Mouse (Mus musculus) CD4-positive, CD25-positive, alpha-beta regulatory T cell, adult 4 months (primary cell): ENCODE results near the gene Gm27029. TPM values are rescaled to one million over a fixed set of nuclear protein-coding genes. Genes with fewer than 3 reads are reported as not detected.
"Not testable (repeated sequence)": the region's sequence is repeated elsewhere in the genome, so short reads cannot be mapped to it uniquely, and the experiment has no call there.

Experiments used
- ATAC-seq: one replicate; pipeline ENCODE4 v1.8.0; 2017
- polyA plus RNA-seq, 2 experiments: library from polyadenylated mRNA; unstranded; fragments of 100-300 nt; shearing (Covaris generic); gene quantifications; one replicate each; pipeline ENCODE4 v1.2.1; 2017

The Gm27029 gene
- 1 to 10 TPM; 1.3 to 1.8 TPM for polyA plus RNA-seq

DNA sequence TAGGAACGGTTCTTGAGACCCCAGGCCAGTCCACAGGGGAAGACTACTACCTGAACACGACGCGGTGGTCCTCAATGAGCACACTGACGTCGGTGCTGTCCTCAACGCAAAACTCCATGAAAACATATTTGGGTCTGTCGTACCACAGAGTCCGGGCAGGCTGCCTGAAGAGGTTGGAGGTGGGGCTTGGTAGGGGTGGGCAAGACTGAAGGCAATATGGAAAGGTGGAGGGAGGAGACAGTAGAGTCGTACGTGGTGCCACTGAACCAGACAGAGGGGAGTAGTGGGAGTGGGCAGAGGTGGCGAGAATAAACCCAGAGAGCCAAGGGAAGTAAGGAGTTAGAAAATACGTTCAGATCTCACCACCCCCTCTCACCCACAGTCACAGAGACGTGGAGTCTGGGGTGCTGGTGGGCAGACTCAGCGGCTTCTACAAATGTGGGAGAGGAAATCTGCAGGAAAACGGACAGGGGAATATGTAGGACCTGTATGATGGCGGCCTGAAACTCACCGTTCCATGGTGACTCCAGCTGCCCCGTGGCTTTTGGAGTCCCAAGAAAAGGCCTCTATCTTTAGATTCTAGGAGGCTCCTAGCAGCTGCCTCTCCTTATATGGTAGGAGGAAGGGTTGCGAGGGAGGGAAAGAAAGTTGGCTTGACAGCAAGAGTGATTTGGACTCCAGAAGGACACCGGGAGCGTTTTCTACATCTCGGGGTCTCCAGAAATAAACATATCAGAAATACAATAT lies at the start of gene Gm27029:
Gm27029 (minus strand) TSS at position 692 of the 747 bp plus-strand sequence.
- peak; percentile 5 for ATAC-seq

DNA sequence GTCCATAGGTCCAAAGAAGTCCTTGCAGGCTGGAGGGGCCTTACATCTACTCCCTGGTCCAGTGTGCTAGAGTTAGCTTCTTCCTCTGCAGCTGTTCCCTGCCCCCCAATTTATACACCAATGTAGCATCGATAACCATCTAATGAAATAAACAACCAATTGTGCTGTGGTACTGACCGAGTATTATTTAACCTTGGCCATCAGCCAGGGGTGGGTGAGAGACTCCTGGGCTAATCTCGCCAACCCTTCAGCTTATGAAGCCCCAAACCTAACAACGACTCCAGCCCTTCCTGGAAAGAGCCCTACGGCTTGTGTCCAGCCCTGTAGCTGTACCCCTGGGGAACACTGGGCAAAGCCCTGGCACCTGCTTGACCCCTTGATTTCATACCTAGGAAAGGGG lies 49.7 kb upstream of the Gm27029 start:
- ATAC-seq: no peak

DNA sequence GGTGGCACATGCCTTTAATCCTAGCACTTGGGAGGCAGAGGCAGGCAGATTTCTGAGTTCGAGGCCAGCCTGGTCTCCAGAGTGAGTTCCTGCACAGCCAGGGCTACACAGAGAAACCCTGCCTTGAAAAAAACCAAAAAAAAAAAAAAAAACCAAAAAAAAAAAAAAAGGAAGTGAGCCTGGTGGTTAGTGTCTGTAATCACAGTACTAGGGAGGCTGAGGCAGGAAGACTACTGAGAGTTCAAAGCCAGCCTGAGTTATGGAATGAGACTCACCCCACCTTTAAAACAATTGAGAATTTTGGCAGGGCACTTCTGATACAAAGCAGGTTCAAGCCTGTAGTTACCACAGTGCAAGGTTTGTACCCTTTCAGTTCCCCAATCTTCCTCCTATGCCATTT lies 49.1 kb upstream of the Gm27029 start:
- ATAC-seq: not testable (repeated sequence)

- no peak for ATAC-seq
Observed at GRCm38 (mm10) chr11:101472336-101472735, 47.7 kb upstream of the Gm27029 start.

DNA sequence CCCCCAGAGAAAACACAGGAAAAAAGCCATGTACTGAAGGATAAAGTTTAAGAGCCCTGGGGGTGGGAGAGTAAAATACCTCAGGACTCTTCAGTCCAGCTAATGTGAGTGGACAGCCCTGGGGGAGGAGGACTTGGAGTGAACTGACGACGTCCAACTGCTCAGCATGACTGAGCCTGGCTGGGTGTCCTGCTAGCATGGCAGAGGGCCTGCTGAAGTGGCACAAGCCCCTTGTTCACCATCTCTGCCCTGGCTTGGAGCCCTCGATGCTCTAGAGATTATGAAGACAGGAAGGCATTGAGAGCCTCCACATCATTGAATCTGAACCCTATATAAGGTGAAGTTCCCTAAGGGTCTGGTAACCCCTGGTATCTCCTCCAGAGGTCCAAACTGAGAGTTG lies 47.3 kb upstream of the Gm27029 start:
- no peak for ATAC-seq

- no peak for ATAC-seq
Observed at GRCm38 (mm10) chr11:101470206-101470605, 45.6 kb upstream of the Gm27029 start.

DNA sequence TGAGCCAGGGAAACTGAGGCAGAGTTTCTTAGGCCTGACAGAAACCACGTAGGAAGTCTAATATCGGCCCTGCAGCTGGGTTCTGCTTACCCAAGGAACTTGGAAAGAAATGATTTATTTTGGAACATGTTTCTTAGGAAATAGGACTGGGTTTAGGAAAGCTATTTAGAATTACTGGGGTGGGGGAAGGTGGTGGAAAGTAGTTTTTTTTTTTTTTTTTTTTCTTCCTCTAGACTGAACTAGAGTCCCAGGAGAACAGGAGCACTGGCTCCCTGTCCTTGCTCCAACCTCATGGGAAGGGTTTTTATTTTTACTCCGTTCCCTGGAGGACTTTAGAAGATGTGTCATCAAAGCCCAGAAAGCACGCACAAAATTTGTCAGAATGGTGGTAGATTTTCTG lies 44.6 kb upstream of the Gm27029 start:
- no peak for ATAC-seq

- ATAC-seq: no peak
Observed at GRCm38 (mm10) chr11:101468731-101469130, 44.1 kb upstream of the Gm27029 start.

- no peak for ATAC-seq
Observed at GRCm38 (mm10) chr11:101468263-101468688, 43.7 kb upstream of the Gm27029 start.

- ATAC-seq: peak; percentile 43
Observed at GRCm38 (mm10) chr11:101467477-101468262, 43.1 kb upstream of the Gm27029 start.

DNA sequence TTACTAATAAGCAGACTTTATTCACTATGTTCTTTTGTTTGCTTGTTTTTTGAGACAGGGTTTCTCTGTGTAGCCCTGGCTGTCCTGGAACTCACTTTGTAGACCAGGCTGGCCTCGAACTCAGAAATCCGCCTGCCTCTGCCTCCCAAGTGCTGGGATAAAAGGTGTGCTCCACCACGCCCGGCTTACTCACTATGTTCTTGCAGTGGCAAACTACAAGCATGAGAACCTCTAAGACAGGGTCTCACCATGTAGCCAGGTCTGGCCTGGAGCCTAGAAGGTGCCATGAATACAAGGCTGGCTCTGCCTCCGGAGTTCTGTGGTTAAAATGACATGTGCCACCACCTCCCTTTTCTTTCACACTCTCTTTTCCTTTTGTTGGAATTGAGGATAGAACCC lies 42.0 kb upstream of the Gm27029 start:
- not testable (repeated sequence) for ATAC-seq

DNA sequence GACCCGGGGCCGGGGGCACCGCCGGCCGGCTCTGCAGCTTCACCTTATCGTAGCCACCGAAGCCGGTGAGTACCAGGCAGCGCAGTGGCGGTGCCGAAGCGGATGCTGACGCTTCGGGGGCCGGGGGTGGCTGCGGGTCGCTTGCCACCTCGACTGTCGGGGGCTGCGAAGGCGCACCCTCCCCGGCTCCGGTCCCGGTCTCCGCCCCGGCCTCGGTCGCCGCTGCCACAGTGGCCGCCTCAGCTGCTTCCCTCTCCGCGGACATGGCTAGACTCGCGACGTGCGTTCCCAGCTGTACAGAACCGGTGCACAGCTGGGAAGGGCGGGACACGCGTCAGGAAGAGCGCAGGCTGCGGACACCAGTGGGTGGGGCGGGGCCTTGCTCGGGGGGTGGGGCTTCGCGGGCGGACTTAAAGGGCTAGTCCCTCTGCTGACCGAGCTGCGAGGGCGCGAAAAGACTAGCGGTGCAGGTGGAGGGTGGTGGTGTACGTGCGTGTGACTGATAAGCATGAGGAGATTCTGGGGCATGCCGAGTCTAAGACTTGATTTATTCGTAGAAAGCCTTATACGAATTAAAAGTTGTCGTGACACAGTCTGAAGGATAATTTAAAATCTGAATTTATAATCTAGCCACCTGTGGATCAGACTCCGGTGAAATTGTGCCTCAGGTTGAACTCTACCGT lies 41.4 kb upstream of the Gm27029 start, which contains the start of gene Vat1:
Vat1 (minus strand) TSS at position 362 of the 683 bp plus-strand sequence.
- ATAC-seq: peak; percentile 43

GRCm38 (mm10) chr11:101465101-101465868 lies 40.7 kb upstream of the Gm27029 start:
- peak; percentile 48 for ATAC-seq

DNA sequence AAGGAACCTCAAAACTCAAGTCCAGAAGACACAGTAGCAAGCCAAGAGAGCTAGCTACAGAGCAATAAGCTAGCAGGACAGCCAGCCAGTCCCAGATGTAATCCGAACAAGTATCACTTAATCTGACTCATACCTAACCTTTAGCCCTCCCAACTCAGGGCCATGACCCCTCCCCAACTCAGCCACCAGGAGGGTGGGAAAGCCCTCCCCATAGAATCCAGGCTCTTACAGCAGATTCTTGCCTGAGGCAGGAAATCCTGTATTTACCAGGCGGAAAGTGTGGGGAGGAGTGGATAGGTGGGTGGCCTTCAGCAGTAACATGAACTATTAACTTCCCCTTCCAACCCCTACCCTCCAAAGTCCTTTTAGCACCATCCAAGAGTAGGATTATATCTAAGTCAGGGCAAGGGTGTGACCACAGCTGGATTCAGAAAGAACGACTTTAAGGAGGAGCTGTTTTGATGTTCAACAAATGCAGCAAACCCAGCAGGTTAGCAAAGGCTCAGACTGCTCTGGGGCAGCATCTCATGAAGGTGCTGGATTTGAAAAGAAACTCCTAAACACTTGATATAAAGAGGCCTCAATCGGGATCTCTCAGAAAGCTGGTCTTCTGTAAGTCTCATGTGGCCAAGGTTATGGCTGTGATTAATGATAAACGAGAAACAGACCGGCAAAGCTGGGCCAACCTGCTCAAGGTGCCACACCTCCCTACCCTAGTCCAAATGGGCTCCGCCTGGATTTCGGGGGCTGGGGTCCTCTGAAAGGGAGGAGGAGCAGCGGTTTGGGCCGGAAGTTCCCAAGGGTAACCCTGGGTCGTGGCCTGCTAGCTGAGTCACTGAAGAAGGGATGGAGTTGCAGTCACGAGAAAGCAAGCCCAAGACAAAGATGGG lies 39.9 kb upstream of the Gm27029 start, which contains the start of gene Rnd2:
Rnd2 (plus strand) TSS at position 789 of the 890 bp plus-strand sequence.
- ATAC-seq: peak; percentile 12

DNA sequence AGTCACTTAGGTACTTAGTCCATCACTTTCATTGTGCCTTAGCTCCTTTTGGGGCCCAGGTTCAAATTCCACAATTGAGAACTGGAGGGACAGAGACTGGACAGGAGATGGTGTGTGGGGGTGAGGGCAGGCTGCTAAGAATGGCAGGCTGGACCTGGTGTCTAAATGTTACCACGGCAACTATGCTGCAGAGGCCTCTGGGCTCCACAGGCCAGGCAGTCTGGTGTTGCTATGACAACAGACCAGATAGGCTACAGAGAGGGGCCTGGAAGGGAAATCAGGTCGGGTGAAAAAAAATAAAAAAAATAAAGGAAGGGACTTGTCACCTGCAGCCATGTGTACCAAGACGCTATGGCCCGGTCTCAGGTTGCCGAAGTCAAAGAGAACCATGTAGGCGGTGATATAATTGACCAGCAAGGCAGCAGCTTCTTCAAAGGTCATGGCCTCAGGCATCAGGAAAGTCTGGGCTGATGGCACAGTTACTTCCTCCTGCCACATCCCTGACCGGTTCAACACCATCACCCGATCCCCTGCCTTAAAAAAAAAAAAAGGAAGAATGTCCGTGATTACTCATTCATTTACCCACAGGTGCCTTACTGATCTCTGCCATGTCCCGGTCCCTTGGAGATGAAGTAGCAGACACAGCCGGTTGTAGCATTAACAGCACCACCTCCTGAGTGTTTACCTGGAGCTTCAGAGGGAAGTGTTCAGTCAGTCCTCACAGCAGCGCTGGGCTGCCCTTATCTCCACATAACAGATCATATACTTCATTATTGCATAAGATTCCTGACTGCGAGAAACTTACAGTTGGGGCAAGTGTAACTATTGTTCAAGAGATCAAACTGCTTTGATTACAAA lies 38.2 kb upstream of the Gm27029 start:
- no peak for ATAC-seq

- no peak for ATAC-seq
Observed at GRCm38 (mm10) chr11:101462141-101462540, 37.5 kb upstream of the Gm27029 start.

DNA sequence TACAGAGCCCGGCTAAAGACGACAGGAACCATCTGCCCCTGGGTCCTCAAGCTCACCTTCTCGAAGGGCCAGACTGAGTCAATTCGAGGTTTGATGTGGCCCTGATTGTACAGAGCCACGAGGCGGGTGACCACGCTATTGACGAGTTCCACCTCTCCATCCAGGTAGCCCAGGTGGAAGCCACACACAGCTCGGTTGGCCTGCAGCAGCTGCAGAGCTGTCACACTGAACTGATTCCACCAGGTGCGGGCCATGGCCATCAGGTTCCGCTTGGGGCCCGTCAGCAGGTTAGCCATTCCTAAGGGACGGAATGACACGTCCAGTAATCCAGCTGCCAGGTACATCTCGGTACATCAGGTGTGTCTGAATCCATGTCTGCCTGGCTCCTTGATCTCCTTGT lies 35.7 kb upstream of the Gm27029 start:
- ATAC-seq: no peak

DNA sequence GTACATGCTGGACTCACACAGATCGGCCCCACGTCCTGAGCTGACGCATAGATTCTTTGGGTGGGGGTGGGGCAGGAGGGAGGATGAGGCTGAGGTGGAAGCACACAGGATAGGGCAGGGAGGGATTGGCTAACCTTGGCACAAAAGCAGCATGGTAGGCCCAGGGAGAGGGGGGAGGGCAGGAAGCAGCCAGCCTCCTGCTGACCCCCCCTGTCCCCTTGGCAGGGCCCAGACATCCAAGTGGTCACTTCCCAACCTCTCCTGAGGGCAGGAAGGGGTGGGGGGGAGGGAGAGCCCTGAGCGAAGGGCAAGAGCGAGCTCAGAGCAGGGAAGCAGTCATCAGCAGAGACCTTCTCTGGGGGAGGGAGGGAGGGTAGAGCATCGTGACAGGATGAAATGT lies 35.1 kb upstream of the Gm27029 start:
- ATAC-seq: no peak

DNA sequence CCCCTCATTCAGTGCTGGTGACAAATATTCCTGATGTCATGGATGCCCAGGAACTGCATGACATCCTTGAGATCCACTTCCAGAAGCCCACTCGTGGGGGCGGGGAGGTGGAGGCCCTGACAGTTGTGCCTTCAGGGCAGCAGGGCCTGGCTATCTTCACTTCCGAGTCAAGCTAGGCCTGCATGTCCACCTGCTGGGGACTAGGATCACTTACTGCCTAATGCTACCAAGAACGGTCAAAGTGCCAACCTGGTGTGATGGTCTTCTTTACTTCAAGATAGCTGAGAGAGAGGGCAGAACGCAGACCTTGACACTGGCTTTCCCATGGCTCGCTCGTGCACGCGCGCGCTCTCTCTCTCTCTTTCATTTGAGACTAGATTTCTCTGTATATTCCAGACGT lies 33.6 kb upstream of the Gm27029 start:
- ATAC-seq: no peak

GRCm38 (mm10) chr11:101457631-101458030 lies 33.0 kb upstream of the Gm27029 start:
- ATAC-seq: no peak
